Mouse (Mus musculus) T-helper 17 cell (primary cell): ENCODE data around the gene Golga5.

ENCODE experiments used
- in situ Hi-C, 2 experiments: fragments of 300-600 bp; cut with MboI, MseI; formaldehyde crosslinking; loops; 1 replicate in 1 of 2; 2 replicates in 1 of 2; pipeline ENCODE4 v1.15.1; 2025; ENCODE audit warnings: high pct_unique_total_duplicates in 2 of 2

Golga5 gene

GRCm38 (mm10) chr12:102468894-102469764, at the start of gene Golga5:
Gene Golga5, plus strand, starts transcription at chr12:102469135.
- in situ Hi-C loops = loop anchor here in 1 of 2 experiments (25.0 kb wide), 1 partner anchor 1382 kb away; the partner anchor contains the start of gene Ppp4r3a

DNA sequence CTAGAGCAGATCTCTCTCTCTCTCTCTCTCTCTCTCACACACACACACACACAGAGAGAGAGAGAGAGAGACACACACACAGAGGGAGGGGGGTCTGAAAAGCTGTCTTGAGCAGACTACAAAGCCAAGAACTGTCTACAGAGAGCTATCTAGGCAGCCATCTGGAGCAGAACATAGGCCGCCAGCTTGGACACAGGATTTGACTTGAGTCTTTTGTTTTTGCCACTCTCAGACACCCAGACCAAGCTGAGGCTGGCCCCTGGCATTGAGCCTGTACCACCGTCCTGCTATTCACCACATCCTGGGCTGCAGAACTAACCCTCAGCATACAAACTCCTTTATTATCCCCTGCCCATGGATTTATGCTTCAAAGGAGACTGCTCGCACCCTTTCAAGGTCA, 49.4 kb upstream of the Golga5 start:
- in situ Hi-C loops = no loop called here

- in situ Hi-C loops = no loop called here
Measured at GRCm38 (mm10) chr12:102420168-102420890, 48.6 kb upstream of the Golga5 start.

DNA sequence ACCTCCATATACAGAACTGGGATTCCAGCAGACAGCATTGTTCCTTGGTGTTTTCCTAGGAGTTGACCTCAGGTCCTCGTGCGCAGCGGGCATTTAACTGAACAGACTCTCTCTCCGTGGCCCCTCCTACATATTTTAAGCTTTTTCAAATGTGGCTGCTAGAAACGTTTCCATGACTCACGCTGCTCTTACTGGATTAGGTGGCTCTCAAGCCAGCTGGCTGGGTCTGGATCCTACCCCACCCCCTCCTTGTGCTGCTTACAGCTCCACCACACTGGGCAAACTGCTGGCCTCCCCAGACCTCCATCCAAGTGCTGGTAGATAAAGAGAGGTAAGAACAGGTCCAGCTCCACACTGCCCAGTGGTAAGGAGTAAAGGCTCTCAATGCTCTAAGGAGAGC, 46.9 kb upstream of the Golga5 start:
- in situ Hi-C loops = no loop called here

DNA sequence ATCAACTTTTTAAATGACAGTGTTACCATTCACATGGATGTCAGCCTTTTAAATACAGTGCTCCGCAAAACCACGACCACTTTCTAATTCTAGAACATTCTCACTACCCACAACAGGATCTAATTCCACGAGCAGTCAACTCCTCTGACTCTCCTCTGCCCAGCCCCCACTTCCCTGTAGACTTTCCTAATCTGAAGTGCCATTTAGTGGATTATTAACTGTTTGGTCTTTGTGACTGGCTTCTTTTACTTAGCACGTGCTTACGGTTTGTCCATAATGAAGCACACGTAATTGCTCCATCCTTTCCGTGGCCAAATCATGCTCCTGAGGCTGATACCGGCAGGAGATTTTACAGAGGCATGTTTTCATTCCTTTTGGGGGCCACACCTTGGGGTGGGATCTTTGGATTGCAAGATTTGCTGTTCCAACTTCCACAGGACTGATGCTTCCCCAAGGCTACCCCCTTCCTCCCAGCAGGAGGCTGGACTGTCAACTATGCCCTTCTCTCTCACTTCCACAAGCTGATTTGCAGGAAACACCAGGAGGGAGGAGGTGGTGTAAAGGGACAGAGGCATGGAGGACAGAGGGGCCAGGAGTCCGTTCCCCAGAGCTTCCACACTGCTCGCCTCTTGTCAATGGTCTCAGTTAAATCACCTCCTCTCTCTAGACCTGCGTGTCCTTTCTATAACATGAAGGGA, 46.2 kb upstream of the Golga5 start:
- in situ Hi-C loops = no loop called here

DNA sequence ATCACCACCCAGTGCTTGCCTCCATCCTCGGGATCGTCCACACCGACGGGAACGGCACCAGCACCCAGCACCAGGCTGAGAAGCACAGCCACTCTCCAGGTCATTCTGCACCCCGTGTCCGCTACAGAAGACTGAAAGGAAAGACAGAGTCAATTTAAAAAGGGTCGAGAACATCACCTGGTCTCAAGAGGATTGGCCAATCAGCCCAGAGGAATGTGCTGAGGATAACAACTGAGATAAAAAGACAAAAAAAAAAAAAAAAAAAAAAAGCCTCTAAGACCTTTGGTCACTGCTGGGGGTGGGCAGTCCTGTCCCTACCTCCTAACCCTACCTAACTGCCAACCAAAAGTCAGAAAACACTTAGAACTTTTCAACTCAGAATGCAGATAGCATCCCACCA, 45.3 kb upstream of the Golga5 start:
- in situ Hi-C loops = no loop called here

- in situ Hi-C loops = no loop called here
Measured at GRCm38 (mm10) chr12:102424456-102424855, 44.5 kb upstream of the Golga5 start.

DNA sequence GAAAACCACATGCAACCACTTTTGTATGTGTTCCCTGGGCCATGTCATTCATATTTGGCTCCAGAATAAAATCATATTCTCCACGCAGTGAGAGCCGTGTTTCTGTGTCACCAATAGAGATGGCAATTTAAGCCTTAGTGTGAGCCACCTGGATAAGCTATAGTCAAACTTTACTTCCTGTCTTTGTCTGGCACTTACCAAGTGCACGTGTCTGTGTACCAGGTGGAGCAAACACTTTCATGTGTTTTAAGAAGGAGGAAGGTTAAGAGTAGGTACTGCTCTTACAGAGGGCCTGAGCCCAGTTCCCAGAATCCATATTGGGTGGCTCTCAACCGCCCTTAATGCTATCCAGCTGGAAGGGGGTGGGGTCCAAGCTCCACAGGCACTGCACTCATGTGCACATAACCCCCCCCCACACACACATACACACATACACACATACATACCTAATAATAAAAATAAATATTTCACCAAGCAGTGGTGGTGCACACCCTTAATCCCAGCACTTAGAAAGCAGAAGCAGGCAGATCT, 43.8 kb upstream of the Golga5 start:
- in situ Hi-C loops = no loop called here

DNA sequence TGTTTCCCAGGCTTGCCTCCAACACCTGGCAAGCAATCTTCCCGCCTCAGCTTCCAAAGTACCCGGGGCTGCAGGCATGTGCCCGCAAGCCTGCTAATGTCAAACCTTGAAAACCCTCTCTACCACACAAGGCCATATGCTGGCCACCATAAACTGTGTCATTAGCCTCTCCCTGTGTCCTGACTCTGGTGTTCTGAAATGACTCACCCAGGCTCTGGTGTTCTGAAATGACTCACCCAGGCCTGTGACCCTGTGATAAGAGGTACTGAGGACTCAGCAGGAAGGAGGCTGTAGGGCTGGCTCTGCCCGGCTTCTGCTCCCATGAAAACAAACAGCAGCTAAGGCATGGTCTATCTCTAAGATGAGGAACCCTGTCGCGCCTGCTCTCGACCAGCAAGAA, 42.6 kb upstream of the Golga5 start:
- in situ Hi-C loops = no loop called here

GRCm38 (mm10) chr12:102429656-102430055, 39.3 kb upstream of the Golga5 start:
- in situ Hi-C loops = no loop called here

GRCm38 (mm10) chr12:102430228-102430627, 38.7 kb upstream of the Golga5 start:
- in situ Hi-C loops = no loop called here

DNA sequence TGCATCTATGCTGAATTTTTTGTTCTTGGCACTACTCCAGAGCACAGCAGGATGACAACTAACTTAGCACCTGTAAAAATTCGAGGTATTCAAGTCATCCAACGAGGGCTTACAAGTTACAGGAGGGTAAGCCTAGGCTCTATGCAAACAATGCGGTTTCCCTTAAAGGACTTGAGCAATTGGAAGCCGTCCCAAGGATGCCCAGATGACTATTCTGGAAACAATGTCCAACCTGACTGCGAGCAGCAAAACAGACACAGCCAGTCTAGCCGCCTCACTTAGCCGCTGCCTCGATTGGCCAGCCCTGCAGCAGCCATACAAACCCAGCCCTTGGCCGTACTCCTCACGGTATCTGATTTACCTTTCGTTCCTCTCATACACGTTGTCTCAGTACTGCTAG, 36.7 kb upstream of the Golga5 start:
- in situ Hi-C loops = no loop called here

DNA sequence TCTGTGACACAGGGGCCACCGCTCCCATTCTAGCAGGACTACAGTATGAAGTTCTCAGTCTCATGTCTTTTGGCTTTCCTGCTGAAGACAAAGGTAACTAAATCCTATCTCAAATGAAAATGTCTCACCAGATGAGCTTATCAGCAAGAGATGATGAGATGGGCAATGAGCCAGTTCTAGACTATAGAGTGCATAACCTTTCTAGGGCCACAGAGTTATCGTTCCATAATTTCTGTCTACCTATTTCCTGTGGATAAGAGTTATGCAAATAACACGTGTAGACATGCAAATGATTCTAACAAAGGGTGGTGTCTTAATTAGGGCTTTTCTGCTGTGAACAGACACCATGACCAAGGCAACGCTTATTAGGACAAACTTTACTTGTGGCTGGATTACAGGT, 34.8 kb upstream of the Golga5 start:
- in situ Hi-C loops = no loop called here

GRCm38 (mm10) chr12:102436939-102437526, 31.9 kb upstream of the Golga5 start:
- in situ Hi-C loops = no loop called here

- in situ Hi-C loops = no loop called here
Measured at GRCm38 (mm10) chr12:102437952-102438351, 31.0 kb upstream of the Golga5 start.

- in situ Hi-C loops = no loop called here
Measured at GRCm38 (mm10) chr12:102438983-102439631, 29.8 kb upstream of the Golga5 start.

GRCm38 (mm10) chr12:102439632-102440023, 29.3 kb upstream of the Golga5 start, which contains the start of gene Lgmn:
Gene Lgmn, minus strand, starts transcription at chr12:102439813.
- in situ Hi-C loops = loop anchor here in 1 of 2 experiments (10.0 kb wide), 1 partner anchor 1355 kb away; the partner anchor contains the start of gene Ppp4r3a

- in situ Hi-C loops = loop anchor here in 1 of 2 experiments (10.0 kb wide), 1 partner anchor 1356 kb away; the partner anchor contains the start of gene Ppp4r3a
Measured at GRCm38 (mm10) chr12:102440551-102440950, 28.4 kb upstream of the Golga5 start.

- in situ Hi-C loops = loop anchor here in 1 of 2 experiments (10.0 kb wide), 1 partner anchor 1356 kb away; the partner anchor contains the start of gene Ppp4r3a
Measured at GRCm38 (mm10) chr12:102441141-102441540, 27.8 kb upstream of the Golga5 start.

GRCm38 (mm10) chr12:102442639-102443038, 26.3 kb upstream of the Golga5 start:
- in situ Hi-C loops = loop anchor here in 1 of 2 experiments (10.0 kb wide), 1 partner anchor 1358 kb away; the partner anchor contains the start of gene Ppp4r3a
